Mouse (Mus musculus): ENCODE measurements around the gene Tagap1.
"Not testable (repeated sequence)": the region's sequence is repeated elsewhere in the genome, so short reads cannot be mapped to it uniquely, and the experiment has no call there.

- not testable (repeated sequence) for TF ChIP-seq CTCF (IDR thresholded peaks at IDR 0.05; ENCODE audit: control insufficient read depth, insufficient read depth, insufficient replicate concordance, low read depth, low read length); POLR2A (IDR thresholded peaks at IDR 0.05; ENCODE audit: control insufficient read depth, low read depth, low read length)
Measured at GRCm38 (mm10) chr17:6974985-6975384, 14.0 kb upstream of the Tagap1 start.
